Mouse (Mus musculus): ENCODE data around the gene Trhde.

Gene Trhde

DNA sequence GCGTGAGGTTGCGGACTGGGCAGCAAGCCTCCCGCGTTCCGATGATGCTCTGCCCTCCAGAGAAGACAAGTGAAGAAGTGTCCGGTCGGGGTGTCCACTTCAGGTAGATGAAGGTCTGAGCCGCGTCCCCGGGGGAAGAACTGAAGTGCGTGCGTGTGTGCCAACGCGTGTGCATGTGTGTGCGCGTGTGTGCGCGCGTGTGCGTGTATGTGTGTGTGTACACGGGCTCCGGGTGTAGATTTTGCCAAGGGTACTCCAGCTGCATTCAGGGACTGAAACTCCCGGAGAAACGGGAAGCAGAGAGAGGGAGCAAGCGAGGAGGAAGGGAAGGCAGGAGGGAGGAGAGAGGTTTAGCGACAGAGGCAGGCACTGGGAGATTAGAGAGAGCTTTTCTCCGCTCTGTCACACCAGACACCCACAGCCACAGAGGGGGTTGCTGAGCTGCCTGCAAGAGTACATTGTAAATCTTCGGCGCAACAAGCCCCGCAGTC, at the start of gene Trhde:
Gene Trhde, minus strand, starts transcription at position 147 of the 491 bp plus-strand sequence.
- DNase-seq (ENCODE audit: extremely low read depth, insufficient read length, low spot score), result peak; percentile 7

DNA sequence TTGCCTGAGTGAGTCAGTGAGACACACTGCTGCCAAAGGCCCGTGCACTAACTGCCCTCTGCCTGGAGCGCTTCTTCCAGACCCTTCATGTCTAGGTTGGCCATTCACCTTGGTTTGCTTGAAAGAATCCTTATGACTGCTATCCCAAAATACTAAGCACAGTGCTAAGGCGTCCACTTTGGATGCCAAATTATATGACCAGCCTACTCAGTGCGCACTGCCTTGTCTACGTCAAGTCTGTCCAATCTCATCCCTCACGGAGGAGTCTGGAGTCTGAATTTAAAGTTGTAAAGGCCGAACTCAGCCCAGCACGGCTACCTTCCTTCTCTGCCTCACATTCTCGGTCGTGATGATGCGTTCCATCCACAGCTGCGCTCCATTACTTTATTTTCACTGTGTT, 39.9 kb upstream of the Trhde start:
- no peak for DNase-seq (ENCODE audit: extremely low read depth, insufficient read length, low spot score)

DNA sequence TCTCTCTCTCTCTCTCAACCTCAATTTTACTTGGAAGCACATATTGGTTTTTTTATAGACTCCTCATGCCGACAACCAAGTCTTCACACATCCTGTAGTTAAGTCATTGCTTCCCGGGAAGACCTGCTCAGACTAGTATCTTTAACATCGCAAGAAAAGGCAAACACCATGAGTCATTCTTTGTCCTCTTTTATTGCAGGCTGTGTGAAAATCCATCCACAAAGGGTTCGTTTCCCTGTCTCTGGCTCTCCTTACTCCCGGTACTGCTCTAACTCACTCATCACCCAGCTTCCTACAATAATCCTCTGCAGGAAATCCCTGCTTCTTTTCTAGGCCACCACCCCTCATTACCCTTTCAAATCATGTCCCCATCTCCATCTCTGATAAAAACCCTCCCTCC, 39.3 kb upstream of the Trhde start:
- DNase-seq (ENCODE audit: extremely low read depth, insufficient read length, low spot score), result no peak

DNA sequence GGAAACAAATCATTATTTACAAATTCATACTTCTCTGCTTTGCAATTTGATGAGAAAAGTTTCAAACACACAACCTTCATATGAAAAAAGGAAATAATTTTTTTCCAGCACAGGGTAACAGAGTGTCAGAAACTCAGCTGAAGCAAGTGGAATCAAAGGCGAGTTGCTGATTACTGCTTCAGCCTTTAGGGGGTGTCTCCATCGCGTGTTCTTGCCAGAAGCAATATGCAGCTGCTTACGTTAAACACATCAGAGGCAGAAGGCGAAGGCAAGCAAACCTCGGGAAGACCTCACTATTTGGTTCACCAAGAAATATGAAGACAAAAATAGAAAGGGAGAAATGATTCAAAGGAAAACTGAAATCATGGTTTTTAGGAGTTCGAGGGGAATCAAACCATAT, 29.2 kb upstream of the Trhde start:
- no peak for DNase-seq (ENCODE audit: extremely low read depth, insufficient read length, low spot score)

- DNase-seq (ENCODE audit: extremely low read depth, insufficient read length, low spot score), result no peak
These were observed 6.7 kb upstream of the Trhde start for GRCm38 (mm10) chr10:114808799-114809198.

- no peak for DNase-seq (ENCODE audit: extremely low read depth, insufficient read length, low spot score)
These were observed 3.8 kb upstream of the Trhde start for GRCm38 (mm10) chr10:114805884-114806283.

DNA sequence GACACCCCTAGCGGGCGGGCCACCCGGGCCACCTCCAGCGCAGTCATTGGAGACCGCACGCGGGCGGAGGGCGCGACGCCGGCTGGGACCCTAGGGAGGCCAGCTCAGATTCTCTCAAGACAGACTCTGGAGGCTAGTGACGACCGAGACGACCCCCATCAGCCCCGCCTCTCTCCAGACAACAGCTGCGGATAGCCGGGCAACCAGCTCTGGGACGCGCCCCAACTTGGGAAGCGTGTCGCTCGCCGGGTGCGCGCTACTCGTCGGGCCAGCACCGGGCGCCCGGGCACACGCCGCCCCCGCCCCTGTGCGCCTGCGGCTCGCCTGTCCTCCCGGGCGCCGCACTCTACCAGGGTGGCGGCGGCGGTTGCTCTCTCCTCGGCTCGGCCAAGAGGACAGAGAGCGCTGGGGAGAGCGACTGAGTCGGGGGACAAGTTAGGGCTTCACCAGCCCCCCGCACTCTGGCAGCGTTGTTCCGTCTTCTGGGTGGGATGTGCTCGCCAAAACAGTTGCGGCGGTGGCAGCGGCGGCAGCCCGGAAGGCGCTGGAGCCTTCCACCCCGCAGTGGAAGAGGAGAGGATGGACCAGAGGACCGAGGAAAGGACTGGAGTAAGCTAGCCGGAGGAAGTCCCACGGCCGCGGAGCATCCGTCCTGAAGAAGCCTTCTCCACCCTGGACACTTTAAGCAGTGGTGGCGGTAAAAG, 498 bp downstream of the Trhde start:
- no peak for DNase-seq (ENCODE audit: extremely low read depth, insufficient read length, low spot score)

DNA sequence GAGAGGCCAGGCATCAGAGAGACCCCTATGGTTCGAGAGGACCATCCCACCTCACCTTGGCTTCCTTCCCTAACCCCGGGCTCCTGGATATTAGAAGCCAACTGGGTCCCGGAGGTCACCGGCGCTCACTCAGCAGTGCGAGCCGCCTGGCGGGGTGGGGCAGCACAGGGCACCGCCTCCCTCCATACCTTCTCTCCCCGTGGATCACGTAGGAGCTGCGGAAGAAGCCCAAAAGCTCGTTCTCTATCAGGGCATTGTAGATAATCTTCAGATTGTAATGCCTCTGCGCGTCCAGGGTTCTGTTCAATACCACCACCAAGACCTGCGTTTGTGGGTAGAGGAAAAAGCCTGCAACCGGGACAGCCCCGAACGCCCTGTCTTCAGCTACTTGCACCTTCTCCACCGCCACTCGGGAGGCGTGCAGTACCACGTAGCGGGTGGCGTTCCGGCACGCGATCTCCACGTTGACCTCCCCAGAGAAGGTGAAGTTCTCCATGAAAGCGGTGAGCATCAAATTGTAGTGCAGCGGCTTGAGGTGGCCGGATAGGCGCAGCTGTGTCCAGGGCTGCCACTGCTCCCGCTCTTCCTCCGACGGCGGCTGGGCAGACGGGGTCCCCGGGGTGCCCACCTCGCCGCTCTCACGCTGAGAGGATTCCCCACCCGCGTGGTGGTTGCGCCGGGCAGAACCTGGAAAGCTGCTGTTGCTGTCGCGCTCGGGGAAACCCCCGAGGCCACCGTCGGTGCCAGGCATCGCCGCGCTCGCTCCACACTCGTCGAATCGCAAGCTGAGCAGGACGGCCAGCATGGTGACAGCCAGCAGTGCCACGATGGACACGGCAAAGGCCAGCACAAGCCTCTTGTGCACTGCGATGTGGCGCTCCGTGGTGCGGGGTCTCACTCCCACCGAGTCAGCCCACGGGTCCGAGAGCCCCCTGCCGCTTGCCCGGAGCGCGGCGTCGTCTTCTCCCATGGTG, 1.5 kb downstream of the Trhde start:
- DNase-seq (ENCODE audit: extremely low read depth, insufficient read length, low spot score), result peak; percentile 13

DNA sequence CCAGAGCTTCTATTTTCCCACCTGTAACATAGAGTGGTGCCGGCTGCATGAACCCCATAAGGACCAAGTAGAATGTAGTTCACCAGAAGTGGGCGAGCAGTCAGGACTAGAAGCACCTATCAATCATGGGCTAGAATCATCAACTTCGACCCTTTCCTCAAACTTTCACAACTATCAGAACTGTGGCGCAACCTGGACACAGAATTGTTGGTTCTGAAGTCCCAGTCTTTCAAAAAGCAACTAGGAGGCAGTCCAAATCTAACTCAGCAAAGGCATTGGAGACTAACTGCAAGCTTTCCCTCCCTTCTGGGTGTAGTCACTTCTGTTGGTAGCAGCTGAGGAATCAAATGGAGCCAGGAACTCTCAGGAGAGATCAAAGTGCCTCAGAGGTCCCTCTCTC, 2.6 kb downstream of the Trhde start:
- DNase-seq (ENCODE audit: extremely low read depth, insufficient read length, low spot score), result no peak

GRCm38 (mm10) chr10:114798788-114799187, 3.3 kb downstream of the Trhde start:
- no peak for DNase-seq (ENCODE audit: extremely low read depth, insufficient read length, low spot score)

GRCm38 (mm10) chr10:114798218-114798617, 3.9 kb downstream of the Trhde start:
- no peak for DNase-seq (ENCODE audit: extremely low read depth, insufficient read length, low spot score)

DNA sequence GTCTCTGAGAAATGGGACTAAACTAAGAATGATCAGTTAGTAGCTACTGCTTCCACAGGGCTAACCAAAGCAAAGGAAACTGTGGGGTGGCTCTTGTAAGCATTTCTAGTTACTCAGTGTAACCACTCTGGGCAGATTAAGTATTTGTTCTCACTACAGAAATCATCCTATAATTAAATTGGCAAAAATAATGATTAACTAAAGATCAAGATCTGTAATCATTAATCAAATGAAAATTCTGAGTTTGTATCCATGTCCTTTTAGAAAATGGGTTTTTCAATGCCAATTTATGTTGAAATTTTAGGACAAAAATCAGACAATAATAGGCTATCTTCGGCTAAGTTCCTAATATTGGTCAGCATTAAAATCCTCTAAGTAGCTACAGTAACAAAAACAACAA, 4.4 kb downstream of the Trhde start:
- DNase-seq (ENCODE audit: extremely low read depth, insufficient read length, low spot score), result no peak

DNA sequence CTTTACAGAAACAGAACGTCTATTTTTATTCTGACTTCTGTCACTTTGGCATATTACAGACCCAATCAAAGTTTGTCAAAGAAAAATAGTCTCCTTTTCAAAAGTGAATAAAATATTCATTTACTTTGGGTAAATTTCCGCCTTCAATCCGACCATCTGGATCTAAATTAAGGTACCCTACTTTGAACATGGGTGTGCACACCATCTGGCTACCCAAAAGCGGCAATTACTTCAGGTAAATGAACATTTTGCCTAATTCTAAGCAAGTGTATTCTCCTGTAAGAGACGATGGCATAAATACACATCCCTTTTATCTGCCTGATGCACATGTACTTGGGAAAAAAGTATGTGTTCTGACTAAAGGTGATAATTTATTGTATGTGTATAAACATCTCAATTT, 5.2 kb downstream of the Trhde start:
- DNase-seq (ENCODE audit: extremely low read depth, insufficient read length, low spot score), result no peak

DNA sequence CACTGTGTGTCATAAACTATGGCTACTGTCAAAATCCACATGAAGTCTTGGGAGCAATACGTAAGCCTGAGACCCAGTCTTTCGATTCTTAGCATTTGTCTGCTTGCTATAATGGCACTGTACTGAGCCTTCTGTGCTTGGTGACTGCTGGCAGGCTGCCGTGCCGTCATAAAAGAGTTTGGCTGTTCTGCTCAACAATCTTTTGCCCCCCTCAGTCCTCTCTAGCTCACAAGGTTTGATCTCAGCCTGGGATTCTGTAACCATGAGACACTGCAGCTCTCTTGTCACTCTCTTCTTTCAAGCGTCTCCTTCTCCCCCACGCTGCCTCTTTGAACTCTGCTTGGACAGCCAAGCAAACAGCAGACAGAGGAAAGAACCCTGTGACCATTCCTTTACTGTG, 7.9 kb downstream of the Trhde start:
- DNase-seq (ENCODE audit: extremely low read depth, insufficient read length, low spot score), result no peak

GRCm38 (mm10) chr10:114765914-114766313, 36.2 kb downstream of the Trhde start:
- no peak for DNase-seq (ENCODE audit: extremely low read depth, insufficient read length, low spot score)

GRCm38 (mm10) chr10:114762125-114762524, 40.0 kb downstream of the Trhde start:
- DNase-seq (ENCODE audit: extremely low read depth, insufficient read length, low spot score), result no peak

- no peak for DNase-seq (ENCODE audit: extremely low read depth, insufficient read length, low spot score)
These were observed 42.9 kb downstream of the Trhde start for GRCm38 (mm10) chr10:114759240-114759639.

DNA sequence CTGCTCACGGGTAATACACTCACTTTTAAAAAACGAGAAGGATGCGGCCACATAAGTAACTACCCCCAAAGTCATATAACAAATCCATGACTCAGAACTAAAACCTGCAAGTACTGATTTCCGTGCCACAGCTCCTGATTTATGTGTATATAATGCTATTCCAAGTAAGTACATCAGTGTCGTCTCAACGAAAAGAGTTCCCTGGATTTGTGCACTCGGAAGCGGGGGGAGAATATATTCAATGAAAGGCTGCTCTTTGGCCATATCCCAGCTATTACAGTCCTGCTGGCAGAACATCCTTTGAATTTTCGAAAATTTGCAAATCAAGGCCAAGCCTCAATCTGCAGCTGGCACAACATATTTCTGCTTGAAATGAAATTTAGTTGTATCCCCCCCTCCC, 43.5 kb downstream of the Trhde start:
- DNase-seq (ENCODE audit: extremely low read depth, insufficient read length, low spot score), result peak; percentile 2

DNA sequence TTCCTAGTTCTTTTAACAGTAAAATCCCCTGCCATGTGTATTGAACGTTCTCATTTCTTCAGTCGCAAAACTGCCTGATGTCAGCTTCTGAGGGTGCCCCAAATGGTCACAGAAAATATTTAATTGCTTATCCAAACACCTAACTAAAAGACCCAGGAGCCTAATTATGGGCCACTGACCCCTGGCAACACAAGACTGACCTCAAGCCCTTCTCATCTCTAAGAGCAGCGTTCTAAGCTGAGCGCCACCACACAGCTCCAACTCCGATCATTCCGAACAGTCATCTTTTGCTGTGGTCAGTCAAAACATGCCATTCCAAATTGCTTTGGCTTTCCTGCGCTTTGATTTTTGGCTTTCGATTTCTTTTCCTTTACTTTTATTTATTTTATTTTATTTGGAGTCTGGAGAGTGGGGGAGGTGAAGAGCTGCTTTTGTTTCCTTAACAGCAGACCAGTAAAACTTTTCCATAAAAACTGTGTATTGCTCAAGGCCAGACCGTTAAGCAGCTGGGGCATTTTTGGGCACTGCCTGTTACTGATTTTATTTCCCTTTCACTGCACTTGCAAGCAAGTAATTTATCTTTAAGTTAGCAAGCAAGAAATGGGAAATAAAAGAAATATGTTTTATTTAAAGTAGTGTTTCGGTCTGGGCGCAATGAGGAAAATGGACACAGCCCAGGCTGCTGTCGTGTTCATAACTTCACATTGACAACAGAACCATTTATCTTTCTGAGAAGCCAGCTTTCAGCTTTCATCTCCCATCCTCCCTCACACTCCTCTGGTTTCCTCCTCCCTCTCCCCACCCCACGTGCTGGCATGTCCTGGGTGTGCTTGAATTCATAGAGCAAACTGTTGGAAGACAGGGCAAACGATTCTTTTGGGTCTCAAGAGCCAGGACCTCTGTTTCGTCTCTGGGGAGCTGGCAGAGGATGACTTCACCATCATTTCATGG, 59.1 kb downstream of the Trhde start:
- DNase-seq (ENCODE audit: extremely low read depth, insufficient read length, low spot score), result no peak

DNA sequence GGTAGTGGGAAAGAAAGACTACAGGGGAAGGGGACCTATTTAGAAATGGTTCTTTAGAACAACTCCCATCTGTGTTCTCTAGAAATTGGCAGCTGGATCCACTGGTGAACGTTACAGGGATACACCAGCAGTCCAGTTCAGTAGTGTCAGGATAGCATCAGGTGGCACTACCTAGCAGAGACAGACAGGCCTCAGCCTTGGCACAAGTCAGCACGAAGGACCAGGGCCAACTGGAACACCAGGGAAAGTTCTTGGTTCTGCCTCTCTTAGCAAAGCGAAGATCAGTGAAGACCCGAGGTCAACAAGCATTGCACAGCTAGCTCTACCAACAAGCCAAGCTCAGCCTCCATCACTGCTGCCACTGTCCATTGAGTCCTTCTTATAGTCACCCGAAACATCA, 62.2 kb downstream of the Trhde start:
- no peak for DNase-seq (ENCODE audit: extremely low read depth, insufficient read length, low spot score)

DNA sequence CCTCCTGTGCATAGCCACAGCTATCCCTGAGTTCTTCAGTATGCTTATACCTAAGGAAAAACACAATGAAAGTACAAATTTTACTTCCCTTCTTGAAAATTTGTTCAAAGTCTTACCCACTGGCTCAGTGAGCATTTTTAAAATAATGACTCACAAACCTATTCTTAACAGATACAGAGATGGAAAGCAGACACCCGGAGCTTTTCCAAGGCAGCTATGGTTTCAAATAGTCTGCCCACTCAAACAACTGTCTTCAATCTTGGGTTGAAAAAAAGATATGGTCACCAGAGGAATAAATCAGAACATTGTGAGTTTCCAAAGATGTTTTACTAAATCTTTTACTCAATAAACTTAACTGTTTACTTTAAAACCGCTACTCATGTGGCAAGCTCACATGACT, 64.5 kb downstream of the Trhde start:
- no peak for DNase-seq (ENCODE audit: extremely low read depth, insufficient read length, low spot score)
